Mouse (Mus musculus): Measurements from ENCODE around the gene Rad1.
"Not testable (repeated sequence)": the region's sequence is repeated elsewhere in the genome, so short reads cannot be mapped to it uniquely, and the experiment has no call there.

Gene Rad1

DNA sequence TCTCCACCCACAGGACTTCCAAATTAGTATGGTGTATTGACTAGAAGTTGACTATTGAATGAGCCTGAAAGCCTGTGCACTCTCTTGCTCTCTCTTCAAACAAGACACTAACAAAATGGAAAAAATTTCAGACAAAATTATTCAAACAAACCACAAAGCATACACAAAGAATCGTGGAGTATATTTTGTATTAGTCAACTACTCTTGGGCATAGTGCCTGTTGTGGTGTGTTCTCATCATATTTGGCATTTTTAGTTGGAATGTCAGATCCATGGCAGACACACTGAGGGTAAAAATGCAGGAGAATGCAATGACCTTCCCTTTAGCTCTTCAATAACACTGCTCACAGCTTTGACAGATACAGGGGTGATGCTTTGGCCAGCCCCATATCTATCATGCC lies 40.1 kb downstream of the Rad1 start:
- no peak for DNase-seq

DNA sequence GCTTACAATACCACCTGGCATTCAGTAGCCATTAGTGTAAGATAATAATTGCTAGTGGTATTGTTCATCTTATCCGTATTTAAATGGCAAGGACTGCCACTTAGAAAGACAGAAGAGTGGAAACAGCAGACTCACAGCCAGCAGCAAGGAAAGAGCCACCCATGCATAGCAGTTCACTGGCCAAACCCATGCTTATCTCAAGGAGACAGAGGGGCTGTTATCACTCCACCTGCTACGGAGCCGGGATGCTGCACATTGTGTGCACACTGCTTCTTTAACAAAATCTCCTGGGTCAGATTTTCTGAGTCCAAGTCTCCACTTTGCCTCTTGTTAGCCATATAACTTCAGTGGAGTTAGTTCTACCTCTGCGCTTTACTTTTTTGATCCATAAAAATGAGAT lies 45.5 kb downstream of the Rad1 start:
- DNase-seq = no peak

GRCm38 (mm10) chr15:10533361-10533760 lies 47.5 kb downstream of the Rad1 start:
- DNase-seq = not testable (repeated sequence)

- no peak for DNase-seq
Measured at GRCm38 (mm10) chr15:10534591-10534990, 48.8 kb downstream of the Rad1 start.

DNA sequence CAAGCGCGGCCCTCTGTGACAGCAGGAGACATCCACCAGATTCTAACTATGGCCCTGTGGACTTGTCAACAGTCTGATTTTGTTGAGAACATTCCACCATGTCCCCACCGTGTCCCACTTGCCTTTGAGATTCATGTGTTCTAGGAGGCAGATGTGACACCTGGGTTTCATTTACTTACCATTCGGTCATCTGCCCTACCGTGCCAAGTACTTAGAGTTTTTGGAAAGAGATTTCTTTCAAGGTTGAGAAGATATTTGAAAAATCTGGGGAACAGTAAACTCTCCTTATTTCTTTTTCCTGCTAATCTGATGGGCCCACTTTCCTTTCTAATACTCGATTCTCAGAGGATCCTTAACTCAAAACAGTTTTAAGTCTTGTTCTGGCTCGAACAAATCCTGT lies 50.2 kb downstream of the Rad1 start:
- DNase-seq = no peak

DNA sequence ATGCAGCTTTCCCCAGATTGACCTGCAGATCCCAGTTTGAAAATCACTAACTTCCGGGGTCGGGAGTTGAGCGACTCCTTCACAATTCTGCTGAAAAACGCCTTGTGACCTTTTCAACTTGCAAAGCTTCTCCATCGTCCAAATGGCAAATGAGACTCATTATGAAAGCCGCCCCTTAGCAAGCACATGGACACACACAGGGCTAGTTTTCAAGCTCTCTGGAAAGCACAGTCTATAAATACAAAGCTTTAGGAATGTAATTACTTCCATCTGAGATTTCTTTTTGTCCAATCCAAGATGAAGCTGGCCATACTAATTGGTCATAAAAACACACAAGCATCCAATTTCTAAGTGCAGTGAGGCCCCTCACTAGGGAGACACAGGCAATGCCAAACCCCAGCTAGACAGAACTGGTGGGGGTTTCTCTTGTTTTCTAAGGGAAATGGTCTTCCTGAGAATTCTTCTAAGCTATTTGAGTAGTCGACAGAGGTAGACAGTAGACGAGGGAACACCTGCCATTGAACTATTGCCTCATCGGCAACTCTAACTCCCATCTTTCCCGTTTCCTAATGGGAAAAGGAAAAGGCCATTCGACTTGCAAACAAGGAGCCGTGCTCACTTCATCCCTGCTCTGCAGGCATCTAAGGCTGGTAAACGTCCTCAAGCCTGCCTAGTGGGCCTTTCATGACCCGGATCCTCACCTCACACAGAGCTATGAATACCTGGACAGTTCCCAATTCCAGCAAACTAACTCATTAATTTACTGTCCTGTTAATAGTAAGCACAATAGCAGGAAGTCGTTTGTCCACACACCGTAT lies 54.7 kb downstream of the Rad1 start:
- DNase-seq = no peak
